Mouse (Mus musculus) kidney, adult 2 months (tissue): Measurements from ENCODE around the gene Dlg5. TPM values are rescaled to one million over a fixed set of nuclear protein-coding genes. Genes with fewer than 3 reads are reported as not detected.
A peak's percentile ranks its signal among the peaks of the same experiment; 100 is the strongest.

ENCODE experiments used
- DNase-seq: peaks from one replicate; pipeline ENCODE4 v3.0.0; 2021
- H3K27ac ChIP-seq: fragments of 200-500 bp; 2 replicates; pipeline ENCODE4 v1.5.1; 2012; ENCODE audit warnings: low read depth, low read length, control low read depth, inconsistent platforms; ENCODE audit not compliant: insufficient read depth
- H3K27me3 ChIP-seq: fragments of 200-500 bp; replicated peaks from 2 replicates; pipeline ENCODE4 v1.6.1; 2012; ENCODE audit warnings: mild to moderate bottlenecking, moderate library complexity, low read length, inconsistent platforms; ENCODE audit not compliant: control insufficient read depth, insufficient read depth
- H3K36me3 ChIP-seq: fragments of 200-500 bp; 2 replicates; pipeline ENCODE4 v1.6.1; 2012; ENCODE audit warnings: mild to moderate bottlenecking, moderate library complexity, low read length, inconsistent platforms; ENCODE audit not compliant: control insufficient read depth, insufficient read depth
- H3K4me1 ChIP-seq: fragments of 200-500 bp; 2 replicates; pipeline ENCODE4 v1.6.1; 2011; ENCODE audit warnings: low read length; ENCODE audit not compliant: control insufficient read depth, insufficient read depth
- H3K4me3 ChIP-seq: fragments of 200-500 bp; 2 replicates; pipeline ENCODE4 v1.5.1; 2011; ENCODE audit warnings: mild to moderate bottlenecking, low read depth, low read length, control low read depth; ENCODE audit not compliant: insufficient read depth
- CTCF ChIP-seq: fragments of 200-500 bp; conservative IDR thresholded peaks from 2 replicates; pipeline ENCODE4 v1.5.1; 2011; ENCODE audit warnings: low read depth, mild to moderate bottlenecking, control low read depth, low read length, moderate library complexity, mixed read lengths; ENCODE audit not compliant: insufficient read depth, insufficient read length
- POLR2A ChIP-seq: fragments of 200-500 bp; IDR thresholded peaks from one replicate; pipeline ENCODE4 v1.6.1; 2011; ENCODE audit warnings: low read depth, low read length, control low read depth
- WGBS: fragments of 180-500 bp; shearing (Covaris S2); methylation state at CpG from one replicate; pipeline ENCODE4 v1.1.7; 2018; 5-methylcytosine and 5-hydroxymethylcytosine counted together
- polyA plus RNA-seq: library from polyadenylated mRNA; depleted of rRNA; stranded (reverse); fragments of >200 nt; gene quantifications from 2 replicates; pipeline ENCODE4 v1.2.3, GENCODE M21; 2012

Dlg5 gene
- polyA plus RNA-seq, 1 experiment: 31.0 TPM

DNA sequence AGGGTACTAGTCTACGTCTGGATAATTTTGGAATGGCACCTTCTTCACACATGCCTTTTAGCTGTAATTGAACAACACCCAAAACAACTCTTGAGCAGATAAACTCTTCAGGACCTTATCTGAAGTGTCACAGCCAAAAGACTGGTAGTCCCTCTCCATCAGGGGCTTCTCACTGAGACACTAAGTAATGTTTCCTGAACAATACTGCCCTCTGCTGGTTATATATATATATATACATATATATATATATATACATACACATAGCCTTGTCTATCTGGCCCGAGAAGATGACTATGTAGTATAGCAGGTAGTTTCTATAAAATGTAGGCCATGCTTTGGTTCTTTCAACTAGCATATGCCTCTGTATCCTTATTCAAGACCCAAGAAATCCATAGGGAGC, 29.8 kb upstream of the Dlg5 start:
- TF ChIP-seq CTCF: no peak
- TF ChIP-seq POLR2A: no peak
- no peak for DNase-seq
- H3K27me3 ChIP-seq: no peaks in the 10 kb centered on the region
- H3K4me1 ChIP-seq: no peaks in the 10 kb centered on the region
- H3K36me3 ChIP-seq: no peaks in the 10 kb centered on the region
- WGBS: 42% methylated on average over 2 of the region's 2 CpGs
- H3K4me3 ChIP-seq: no peak overlapping the region
- H3K27ac ChIP-seq: no peak overlapping the region

GRCm38 (mm10) chr14:24273575-24273974, 27.9 kb upstream of the Dlg5 start:
- no peak overlapping the region for H3K4me3 ChIP-seq

GRCm38 (mm10) chr14:24269571-24269970, 23.9 kb upstream of the Dlg5 start:
- Histone ChIP-seq H3K4me1 (no peaks in the 10 kb centered on the region), H3K27ac (no peak overlapping the region), H3K27me3 (no peaks in the 10 kb centered on the region), H3K36me3 (no peaks in the 10 kb centered on the region), H3K4me3 (no peak overlapping the region)
- TF ChIP-seq CTCF: no peak
- no peak for TF ChIP-seq POLR2A
- no peak for DNase-seq
- 83% methylated on average over 1 of the region's 1 CpGs for WGBS

More at GRCm38 (mm10) chr14:24273575-24273974, 27.9 kb upstream of the Dlg5 start:
- WGBS: 52% methylated on average over 2 of the region's 2 CpGs
- H3K27me3 ChIP-seq: no peaks in the 10 kb centered on the region
- no peak overlapping the region for H3K27ac ChIP-seq
- no peaks in the 10 kb centered on the region for H3K36me3 ChIP-seq
- peak; percentile 53 for DNase-seq
- H3K4me1 ChIP-seq: no peaks in the 10 kb centered on the region
- no peak for TF ChIP-seq POLR2A
- 0 out of 2 replicates have a peak, but pooled peaks have one; percentile 15 for TF ChIP-seq CTCF

GRCm38 (mm10) chr14:24262915-24263314, 17.2 kb upstream of the Dlg5 start:
- no peak for DNase-seq
- 74% methylated on average over 2 of the region's 2 CpGs for WGBS
- no peak overlapping the region for H3K27ac ChIP-seq
- H3K36me3 ChIP-seq: no peaks in the 10 kb centered on the region
- H3K4me1 ChIP-seq: no peaks in the 10 kb centered on the region
- H3K4me3 ChIP-seq: no peak overlapping the region
- no peak for TF ChIP-seq CTCF
- no peak for TF ChIP-seq POLR2A
- H3K27me3 ChIP-seq: no peaks in the 10 kb centered on the region

DNA sequence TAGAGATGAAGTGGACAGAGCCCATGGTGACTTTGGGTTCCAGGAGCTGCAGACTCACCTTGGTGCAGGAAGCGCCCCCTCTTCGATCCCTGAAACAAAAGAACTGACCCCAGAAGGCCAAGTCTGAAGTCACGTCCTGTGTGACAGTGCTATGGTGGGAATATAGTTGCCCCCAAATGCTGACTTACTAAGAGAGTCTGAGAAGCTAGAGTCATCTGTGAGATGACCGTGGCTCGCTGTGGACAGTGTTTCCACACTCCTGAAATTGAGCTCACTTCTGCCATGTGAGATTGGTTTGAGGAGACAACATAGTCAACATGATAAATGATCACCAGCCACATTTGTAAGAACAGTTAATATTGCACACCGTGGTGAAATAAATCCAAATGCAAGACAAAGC, 16.7 kb upstream of the Dlg5 start:
- Histone ChIP-seq H3K4me3 (no peak overlapping the region), H3K27ac (no peak overlapping the region), H3K4me1 (no peaks in the 10 kb centered on the region), H3K27me3 (no peaks in the 10 kb centered on the region), H3K36me3 (no peaks in the 10 kb centered on the region)
- TF ChIP-seq POLR2A (no peak), CTCF (no peak)
- DNase-seq: no peak
- WGBS: 65% methylated on average over 6 of the region's 6 CpGs

GRCm38 (mm10) chr14:24260391-24260790, 14.7 kb upstream of the Dlg5 start:
- H3K27ac ChIP-seq: no peak overlapping the region
- TF ChIP-seq POLR2A (no peak), CTCF (no peak)
- 78% methylated on average over 4 of the region's 4 CpGs for WGBS
- no peaks in the 10 kb centered on the region for H3K4me1 ChIP-seq
- no peak for DNase-seq
- H3K4me3 ChIP-seq: no peak overlapping the region
- no peaks in the 10 kb centered on the region for H3K27me3 ChIP-seq
- no peaks in the 10 kb centered on the region for H3K36me3 ChIP-seq

- H3K36me3 ChIP-seq: no peaks in the 10 kb centered on the region
- H3K27ac ChIP-seq: no peak overlapping the region
- no peak overlapping the region for H3K4me3 ChIP-seq
- no peaks in the 10 kb centered on the region for H3K4me1 ChIP-seq
- 66% methylated on average over 2 of the region's 2 CpGs for WGBS
- no peak for TF ChIP-seq CTCF
- TF ChIP-seq POLR2A: no peak
- no peaks in the 10 kb centered on the region for H3K27me3 ChIP-seq
- DNase-seq: no peak
These were observed 10.2 kb upstream of the Dlg5 start for GRCm38 (mm10) chr14:24255956-24256355.

- Histone ChIP-seq H3K4me3 (no peak overlapping the region), H3K36me3 (no peaks in the 10 kb centered on the region), H3K27me3 (no peaks in the 10 kb centered on the region), H3K4me1 (no peaks in the 10 kb centered on the region), H3K27ac (peak overlapping the region; percentile 21; the same call in 1 of the 2 replicates)
- WGBS: 15% methylated on average over 8 of the region's 8 CpGs
- DNase-seq: peak; percentile 68
- TF ChIP-seq POLR2A: no peak
- TF ChIP-seq CTCF: no peak
These were observed 8.0 kb upstream of the Dlg5 start for GRCm38 (mm10) chr14:24253611-24254202.
